Mouse (Mus musculus): ENCODE measurements at regions not wholly inside any gene's neighbourhood (a gene's known extent, or its start where the extent isn't known, plus 50 kb on each side); places are given as distances from the start of the nearest gene placed in this dataset. TPM values are rescaled to one million over a fixed set of nuclear protein-coding genes. Genes with fewer than 3 reads are reported as not detected.

GRCm38 (mm10) chr5:50990822-50991537, 576.5 kb downstream of the Ppargc1a start:
- Histone ChIP-seq H3K27me3 (replicated peaks; ENCODE audit: low read depth, poor library complexity, severe bottlenecking) (no peaks in the 10 kb centered on the region), H3K4me3 (no peak overlapping the region), H3K27ac (replicated peaks) (no peak overlapping the region), H3K4me1 (no peaks in the 10 kb centered on the region), H3K36me3 (replicated peaks) (no peaks in the 10 kb centered on the region), H3K9me3 (no peaks in the 10 kb centered on the region)
- no peak for DNase-seq (ENCODE audit: low spot score)
- 93% methylated on average over 2 of the region's 2 CpGs for WGBS

Small RNA genes in the stretch of these regions (microRNA-seq; reads per million reads assigned to microRNA genes)
- not detected for gene Gm44377

Measured in embryonic facial prominence, embryonic 10.5 days (tissue).